Mouse (Mus musculus): Measurements from ENCODE around the gene Rack1. TPM values are rescaled to one million over a fixed set of nuclear protein-coding genes. Genes with fewer than 3 reads are reported as not detected.

Rack1 gene
- total RNA-seq, 2 experiments from 2014 or later: 805 to 857 TPM

DNA sequence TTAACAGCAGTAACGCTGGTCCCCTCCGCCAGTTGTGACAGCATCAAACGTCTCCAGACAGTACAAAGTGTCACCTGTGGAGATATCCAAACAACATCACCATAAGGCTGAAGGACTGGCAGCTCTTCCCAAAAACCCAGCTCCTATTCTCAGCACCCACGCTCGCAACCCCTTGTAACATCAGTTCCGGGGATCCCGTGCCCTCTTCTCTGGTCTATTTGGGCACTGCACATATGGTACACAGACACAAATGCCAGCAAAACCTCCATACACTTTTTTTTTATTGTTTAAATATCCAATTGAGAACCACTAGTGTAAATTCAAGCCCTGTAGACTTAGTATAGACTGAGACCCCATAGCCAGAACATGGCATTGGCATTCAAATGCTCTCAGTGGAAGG, 4.9 kb upstream of the Rack1 start:
- DNase-seq: no peak

DNA sequence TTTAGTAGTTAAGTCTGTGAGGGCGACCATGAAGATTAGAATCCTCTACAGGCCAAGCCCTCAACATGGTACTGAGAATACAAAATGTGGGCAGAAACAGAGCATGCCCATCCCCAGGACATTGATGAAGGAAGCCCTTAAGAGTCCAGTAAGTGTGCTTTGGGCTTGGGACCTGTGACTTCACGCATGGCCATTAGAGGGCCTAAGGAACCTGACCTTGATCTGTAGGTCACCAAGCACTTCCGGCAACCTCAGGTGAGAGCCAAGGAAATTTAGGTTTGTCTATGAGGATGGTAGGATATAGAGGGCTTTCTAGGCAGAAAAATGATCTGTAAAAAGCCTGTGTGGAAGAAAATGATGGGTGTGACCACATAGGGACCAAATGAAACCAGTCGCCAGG, 3.8 kb upstream of the Rack1 start:
- no peak for DNase-seq

DNA sequence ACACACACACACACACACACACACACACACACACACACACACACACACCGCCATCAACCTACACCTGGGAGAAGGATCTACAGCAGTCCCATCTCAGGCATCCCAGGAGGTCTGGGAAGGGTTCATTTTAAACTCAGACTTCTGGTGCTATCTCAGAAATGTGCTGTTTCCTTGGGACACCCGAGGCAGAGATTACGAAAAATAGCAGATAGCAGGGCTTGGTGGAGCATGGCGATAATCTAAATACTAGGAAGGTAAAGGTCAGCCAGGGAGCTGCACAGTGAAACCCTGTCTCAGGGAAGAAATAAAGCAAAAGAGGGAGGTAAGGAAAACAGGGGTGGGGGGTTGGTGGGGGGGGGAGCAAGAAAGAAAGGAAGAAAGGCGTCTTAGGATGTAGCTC, 2.8 kb upstream of the Rack1 start:
- DNase-seq: no peak

DNA sequence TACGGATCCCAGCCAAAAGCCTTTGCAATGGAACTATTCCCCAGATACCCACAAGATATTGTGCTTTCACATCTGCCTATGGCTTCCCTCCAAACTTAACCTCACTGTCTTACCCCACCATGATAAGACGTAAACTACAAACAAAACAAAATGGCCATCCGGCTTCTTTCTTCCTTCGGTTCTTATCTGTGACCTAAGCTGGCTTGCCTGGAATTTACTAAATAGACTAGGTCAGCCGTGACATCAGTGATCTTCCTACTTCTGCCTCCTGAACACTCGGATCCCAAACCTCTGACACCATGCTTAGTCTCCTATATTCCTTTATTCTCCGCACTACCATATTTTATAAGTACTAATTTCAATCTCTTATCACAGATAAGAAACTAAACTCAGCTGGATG, 1.8 kb upstream of the Rack1 start:
- DNase-seq: no peak

DNA sequence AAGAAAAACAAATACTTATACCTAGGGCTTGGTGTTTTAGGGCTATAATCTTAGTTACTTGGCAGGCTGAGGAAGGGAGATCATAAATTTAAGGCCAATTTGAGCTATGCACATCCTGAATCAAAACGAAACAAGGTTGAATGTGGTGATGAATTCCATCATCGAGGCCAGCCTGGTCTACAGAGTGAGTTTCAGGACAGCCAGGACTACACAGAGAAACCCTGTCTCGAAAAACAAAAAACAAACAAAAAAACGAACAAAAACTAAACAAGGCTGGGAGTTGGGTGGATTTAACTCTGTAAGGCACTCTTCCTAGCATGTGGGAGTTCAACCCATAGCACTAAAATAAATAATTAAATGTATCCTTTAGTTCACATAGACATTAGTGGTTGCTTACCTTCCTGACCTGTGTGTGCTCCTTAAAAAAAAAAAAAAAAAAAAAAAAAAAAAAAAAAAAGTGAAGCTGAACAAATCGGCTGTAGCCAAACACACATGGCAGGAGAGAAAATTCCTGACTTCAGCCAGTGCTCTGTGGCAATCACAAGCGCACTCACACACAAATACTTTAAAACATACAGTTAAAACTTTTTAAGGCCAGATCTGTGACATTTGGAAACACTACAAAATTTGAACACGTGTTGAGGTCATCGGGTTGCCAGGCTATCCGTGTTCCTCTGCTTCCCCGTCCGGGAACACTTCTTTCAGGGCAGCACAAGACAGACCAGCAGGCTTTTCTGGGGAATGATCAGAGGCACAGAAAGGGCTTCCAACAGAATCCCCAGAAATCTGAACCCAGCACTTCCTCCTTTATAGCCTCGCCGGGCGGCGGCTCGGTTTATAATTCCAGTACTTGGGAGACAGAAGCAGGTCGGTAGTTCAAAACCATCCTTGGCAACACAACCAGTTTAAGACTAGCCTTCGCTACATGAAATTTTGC, 880 bp upstream of the Rack1 start:
- no peak for DNase-seq

DNA sequence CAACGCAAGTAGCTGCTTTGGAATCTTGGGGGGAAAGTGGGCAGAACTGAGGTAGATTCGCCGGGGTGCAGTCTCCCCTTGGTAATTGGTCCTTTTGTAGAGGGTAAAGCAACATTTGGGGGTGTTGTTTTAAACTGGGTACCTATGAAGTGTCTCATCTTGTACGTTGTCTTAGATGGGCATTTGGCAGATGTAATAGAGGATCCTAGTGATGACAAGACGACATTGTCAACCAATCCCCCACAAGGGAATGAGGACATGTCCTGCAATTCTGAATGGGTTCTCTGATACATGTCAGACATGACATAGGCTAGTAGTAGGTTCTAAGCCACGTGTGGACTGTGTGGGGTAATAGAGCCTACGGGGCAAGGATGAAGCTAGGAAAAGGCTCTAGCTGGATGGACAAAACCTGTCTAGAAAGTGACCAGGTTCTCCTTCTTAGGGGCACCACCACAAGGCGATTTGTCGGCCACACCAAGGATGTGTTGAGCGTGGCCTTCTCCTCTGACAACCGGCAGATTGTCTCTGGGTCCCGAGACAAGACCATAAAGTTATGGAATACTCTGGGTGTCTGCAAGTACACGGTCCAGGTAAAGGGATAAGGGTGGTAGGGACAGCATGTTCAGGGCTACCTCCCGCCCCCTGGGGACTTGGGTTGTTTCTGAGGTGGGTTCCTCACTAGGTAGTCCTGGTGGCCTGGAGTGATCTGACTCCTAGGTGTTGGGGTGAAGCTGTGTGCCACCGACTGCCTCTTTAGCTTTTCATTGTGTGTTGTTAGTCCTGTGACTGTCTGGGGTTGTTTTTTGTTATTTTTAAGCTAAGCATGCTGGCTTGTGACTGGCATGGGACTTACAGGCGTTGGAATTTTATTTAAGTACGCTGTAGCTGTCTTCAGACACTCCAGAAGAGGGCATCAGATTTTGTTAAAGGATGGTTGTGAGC, 2.0 kb downstream of the Rack1 start:
- no peak for DNase-seq

DNA sequence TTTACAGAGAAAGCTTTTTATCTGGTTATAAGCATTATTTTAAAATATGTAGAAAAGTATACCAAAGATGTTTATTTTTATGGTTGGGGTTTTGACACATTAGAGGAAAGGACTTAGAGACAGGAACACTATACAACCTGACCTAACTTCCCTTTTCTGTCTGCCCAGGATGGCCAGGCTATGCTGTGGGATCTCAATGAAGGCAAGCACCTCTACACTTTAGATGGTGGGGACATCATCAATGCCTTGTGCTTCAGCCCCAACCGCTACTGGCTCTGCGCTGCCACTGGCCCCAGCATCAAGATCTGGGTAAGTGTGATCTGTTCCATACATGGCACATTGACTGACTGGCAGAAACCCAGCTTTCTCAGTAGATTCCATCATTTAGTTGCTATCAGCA, 3.9 kb downstream of the Rack1 start:
- DNase-seq: no peak

DNA sequence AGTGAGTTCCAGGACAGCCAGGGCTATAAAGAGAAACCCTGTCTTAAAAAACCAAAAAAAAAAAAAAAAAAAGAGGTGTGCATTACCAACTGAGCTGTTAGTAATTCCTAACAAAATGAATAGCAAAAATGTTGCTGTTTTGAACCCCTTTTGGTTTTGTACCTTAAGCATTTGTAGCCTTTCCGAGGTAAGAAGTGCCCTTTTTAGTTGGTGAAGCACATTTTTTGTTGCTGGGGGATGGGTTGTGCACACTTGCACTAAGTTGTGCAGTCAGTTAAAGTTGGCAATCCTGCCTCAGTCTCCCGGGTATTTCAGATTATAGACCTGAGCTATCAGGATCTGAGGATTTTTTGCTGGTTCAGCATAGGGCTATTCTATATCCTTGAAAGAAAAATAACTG, 4.8 kb downstream of the Rack1 start:
- no peak for DNase-seq

DNA sequence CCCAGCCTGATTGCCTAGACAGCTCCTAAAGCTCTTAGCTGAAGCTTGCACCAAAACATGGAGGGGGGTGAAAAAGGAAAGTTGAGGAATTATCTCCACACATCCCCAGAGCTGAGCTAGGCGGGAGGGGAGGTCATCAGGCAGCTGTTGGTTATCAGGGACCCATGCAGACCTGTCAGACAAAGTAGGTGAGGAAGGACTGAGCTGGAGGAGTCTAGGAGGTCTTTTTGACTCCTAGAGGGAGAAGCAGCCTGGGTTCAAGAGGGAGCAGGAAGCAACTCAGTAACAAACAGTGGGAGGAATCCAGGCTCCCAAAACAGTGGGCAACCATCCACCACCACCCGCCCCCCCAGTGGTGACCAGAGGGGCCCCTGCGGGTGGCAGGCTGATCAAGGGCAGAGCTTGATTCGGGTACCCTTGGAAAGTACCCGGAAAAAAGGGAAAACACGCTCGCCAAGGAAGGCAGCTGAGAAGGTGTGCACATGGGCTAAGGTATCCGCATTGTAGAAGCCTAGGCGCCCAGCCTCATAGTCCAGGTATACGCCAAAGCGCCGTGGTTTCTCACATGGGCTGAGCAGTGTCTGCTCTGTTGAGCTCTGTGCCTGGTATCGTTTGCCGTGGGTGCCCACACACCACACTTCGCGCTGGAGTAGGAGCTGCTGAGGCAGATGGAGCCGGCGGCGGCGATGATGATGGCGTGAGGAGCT, 6.9 kb downstream of the Rack1 start:
- peak; percentile 32 for DNase-seq

DNA sequence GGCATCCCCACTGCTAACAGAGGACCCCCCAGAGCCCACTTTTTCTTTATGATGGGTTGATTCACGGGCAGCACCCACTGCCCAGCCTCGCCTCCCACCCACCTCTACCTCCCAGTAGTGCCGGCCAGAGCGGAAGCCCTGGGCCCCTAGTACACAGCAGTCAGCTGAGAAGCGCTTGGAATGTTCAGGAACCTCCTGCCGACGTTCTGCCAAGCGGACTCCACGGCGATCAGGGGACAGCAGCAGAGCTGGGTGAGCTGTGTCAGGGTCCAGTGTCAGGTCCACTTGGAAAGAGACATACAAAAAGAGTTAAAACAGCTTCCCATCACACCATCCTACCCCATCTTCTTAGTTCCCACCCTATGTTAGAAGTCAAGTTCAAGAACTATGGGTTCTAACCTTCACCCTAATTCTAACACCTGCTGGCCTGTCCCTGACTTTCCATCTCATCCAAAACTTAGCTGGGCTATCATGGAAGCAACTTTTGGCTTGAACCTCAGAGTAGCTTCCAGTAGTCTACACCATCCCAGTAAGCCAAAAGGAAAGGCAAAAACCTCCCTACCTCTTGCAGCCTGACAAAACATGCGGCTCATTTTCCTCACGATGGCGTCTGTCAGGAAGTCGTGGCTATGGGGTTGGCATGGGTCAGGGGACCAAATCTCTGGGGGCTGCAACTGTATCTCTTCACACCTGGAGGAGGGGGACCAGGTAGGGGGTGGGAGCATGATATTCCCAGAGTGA, 7.6 kb downstream of the Rack1 start:
- DNase-seq: no peak

DNA sequence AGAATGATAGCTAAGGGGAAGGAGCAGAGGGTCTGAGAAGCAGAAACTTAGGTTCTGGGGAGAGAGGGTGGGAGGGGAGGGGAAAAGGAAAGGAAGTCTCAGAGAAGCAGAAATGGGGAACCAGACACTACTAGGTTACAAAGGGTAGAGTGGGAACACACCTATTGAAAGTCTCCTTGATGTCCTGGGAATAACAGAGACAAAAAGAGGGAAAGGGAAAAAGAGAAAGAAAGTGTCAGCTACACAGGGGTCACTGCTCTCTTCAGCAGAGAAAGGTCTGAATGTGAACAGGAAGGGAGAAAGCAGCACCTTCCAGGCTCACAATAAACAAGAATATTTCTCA, 8.1 kb downstream of the Rack1 start:
- DNase-seq: no peak

DNA sequence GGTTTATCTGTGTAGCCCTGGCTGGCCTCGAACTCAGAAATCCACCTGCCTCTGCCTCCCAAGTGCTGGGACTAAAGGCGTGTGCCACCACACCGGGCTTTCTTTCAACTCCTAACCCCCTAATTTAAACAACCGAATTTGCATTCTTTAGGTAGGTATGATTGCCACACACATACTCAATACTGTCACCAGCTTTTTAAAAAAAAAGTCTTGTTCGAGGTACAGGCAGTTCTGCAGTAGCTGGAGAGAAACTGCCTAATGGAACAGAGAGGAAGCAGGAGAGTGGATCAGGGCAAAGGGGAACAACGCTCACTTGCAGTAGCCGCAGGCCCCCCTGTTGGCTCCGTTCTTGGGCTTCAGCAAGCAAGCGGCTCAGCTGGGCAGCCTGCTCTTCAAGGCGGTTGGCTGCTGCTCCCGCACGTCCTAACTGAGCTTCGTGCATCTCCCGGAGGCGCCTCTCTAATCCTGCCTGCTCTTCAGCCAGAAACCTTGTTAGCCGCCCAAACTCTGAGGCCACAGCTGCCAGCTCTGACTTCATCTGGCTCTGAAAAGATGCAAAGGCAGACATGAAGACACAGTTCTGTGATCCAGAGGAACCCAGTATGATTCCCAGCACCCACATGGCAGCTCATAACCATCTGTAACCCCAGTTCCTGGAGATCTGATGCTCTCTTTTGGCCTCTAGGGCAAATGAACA, 8.8 kb downstream of the Rack1 start:
- no peak for DNase-seq

DNA sequence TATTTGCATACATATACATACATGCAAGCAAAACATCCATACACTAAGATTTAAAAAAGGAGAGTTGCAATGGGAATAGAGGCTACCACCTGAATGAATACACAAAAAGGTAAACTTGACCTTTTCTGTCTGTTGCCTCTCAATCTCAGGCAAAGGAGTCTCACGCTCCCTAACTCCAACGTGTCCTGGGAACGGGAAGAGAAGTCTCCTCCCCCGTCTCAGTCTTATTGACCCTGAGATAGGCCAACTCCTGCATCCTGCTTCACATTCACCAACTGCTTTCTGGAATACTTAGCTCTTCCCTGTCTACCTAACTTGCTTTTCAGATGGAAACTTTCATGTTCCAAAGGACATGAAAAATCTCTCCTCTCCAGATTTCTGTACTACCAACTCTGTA, 9.3 kb downstream of the Rack1 start:
- DNase-seq: no peak

DNA sequence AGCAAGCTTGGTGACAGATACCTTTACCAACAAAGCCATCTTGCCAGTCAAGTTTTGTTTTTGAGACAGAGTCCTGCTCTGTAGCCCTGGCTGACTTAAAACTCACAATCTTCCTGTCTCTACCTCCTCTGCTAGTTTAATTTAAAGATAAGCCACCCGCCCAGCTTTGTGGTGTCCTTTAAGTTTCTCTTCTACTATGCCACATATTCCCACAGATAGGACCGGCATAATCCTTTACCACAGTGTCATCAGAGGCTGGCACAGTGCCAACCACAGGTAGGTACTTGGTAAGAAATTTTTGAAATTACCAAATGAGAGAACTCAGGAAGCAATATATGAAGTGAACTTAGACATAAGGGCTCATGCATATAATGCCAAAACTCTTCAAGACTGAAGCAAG, 10.0 kb downstream of the Rack1 start:
- DNase-seq: no peak

DNA sequence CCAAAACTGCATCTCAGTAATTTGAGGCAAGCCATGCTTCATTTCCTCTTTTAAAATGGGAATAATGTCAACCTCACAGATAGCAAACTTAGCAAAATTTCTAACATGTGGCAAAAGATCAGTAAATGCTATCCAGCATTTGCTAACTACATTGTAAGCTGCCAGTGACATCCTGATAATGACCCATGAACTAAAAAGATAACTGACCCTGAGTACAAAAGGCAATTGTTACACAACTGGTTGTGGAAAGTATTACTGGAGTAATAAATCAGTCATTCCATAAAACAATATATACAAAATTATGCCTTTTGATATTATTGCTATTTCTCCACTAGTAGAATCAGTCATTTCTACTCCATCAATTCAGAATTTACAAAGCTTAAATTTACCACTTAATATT, 13.7 kb downstream of the Rack1 start:
- DNase-seq: no peak

DNA sequence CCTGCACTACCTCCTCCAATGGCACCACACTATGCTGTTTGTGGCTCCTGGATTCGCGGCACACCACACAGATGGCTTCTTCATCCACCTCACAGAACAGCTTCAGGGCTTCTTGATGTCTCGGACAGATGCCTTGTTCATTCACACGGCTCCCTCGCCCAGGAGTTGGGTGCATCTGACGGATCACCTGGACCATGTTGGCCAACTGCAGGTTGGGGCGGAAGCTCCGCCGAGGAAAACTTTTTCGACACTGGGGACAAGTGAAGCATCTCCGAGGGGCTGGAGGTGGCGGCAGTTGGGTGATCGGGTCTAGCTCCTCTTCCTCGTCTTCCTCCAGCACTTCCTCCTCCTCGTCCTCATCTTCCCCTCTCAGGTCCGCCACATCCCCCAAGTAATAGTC, 15.7 kb downstream of the Rack1 start:
- no peak for DNase-seq

DNA sequence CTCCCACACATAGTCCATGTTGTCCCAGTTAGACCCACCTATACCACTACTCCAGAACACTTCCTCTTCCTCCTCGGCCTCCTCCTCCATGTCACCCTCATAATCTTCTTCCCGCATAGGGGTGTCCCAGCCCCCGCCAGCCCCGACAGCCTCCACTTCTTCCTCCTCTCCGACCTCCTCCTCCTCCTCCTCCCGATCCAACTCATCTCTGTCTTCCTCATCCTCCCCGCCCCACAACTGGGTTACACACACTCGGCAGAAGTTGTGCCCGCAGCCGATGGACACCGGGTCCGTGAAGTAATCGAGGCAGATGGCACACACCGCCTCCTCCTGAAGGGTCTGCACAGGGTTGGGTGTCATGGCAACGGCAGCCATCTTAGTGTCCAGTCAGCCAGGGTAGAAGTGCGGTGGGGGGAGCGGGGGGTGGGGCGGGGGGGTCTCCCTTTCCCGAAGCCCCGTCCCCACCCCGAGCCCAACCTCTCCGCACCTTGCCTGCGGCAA, 16.2 kb downstream of the Rack1 start:
- no peak for DNase-seq

DNA sequence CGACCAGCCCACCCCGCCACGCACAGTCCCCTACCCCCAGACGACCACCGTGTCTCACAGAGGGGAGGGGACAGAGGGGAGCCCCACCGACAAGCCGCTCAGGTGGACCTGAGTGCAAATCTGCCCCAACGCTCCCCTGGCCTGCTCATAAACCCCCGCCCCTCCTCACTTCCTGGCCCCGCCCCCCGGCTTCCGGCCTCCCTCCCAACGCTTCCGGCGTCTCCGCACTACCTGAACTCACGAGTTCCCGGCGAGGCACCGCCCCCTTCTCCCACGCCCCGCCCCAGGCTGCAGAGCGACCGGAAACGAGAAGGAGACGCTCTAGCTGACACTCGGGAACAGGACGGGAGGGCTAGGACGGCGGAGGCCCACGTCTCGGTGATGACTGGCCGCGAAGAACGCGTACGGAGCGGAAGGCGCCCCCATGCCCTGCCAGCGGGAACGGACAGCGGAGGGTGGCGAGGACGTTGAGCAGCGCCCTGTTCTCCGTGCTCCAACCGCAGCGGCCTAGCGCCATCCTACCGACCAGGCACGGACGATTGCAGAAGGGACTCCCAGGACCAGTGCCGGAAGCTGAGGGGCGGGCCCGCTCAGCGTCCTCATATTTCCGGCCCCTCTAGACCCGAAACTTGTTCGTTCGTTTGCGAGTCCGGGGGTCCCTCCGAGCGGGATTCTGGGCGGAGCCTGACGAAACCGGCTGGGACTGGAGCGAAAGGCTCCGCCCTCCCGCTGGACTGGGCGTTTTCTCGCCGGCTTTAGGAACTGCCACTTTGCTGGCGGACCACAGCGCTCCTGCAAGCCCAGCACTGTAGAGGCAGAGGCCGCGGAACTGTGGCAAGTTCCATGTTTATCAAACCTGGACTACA, 16.9 kb downstream of the Rack1 start, which contains the start of gene Trim41:
TSS of gene Trim41 (minus strand) at position 554 of the 866 bp plus-strand sequence.
- DNase-seq: peak; percentile 99

DNA sequence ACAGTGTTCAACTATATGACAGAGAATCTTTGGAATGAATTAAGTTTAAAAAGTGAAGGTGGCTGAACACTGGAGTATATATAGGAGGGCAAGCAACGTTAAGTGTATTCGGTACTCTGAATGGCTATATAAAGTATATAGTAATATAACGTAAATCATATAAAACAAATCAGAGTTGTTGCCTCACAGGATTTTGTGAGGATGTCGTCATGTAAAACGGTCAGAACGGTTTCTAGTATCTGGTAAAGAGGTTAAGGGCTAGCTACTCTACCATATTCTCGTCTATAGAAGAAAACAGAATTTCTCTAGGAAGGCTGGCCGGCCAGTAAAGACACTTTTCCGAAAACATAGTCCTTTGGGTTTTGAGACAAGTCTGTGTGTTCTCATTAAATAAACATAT, 17.7 kb downstream of the Rack1 start:
- no peak for DNase-seq

DNA sequence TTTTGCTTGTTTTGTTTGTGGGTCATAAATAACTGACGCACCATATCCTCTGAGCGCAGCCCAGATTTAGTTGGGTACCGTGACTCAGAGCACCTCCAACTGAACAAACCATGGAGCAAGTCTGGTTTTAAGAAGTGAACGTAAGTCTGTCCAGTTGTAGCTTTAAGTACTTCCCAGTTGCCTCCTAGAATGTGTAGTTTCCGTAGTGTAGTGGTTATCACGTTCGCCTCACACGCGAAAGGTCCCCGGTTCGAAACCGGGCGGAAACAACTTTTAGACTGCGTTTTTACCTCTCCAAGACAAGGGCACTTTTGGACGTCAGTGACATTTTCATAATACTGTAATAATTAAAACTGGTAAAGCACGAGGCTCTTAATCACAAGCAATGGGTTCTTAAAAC, 18.2 kb downstream of the Rack1 start:
- DNase-seq: peak; percentile 90
